Mouse (Mus musculus): ENCODE data around the gene Sspn.

GRCm38 (mm10) chr6:145957427-145957965 lies 26.1 kb downstream of the Sspn start:
- TF ChIP-seq CTCF (IDR thresholded peaks at IDR 0.05; ENCODE audit: borderline replicate concordance, extremely low read depth, insufficient read depth, insufficient read length) (no peak), POLR2A (IDR thresholded peaks at IDR 0.05; ENCODE audit: borderline replicate concordance, extremely low read depth, insufficient read depth, insufficient read length, poor library complexity, severe bottlenecking) (no peak)
